ENCODE assay signal across 8 mouse cellular contexts in genomic region chr5:33657251-33657786, GRCm38 (mm10). TPM values are rescaled to one million over a fixed set of nuclear protein-coding genes. Genes with fewer than 3 reads are reported as not detected.
DNase-seq lines count a peak whose midpoint lies in the region; ATAC-seq and TF ChIP-seq lines count a peak whose summit lies in the region.

No protein-coding gene starts in this region.

- in situ Hi-C loops in CH12.LX (cut with MboI; ENCODE audit: low pct_ligation_motif_present, low pct_unique_long_range_greater_than_20kb, low sequenced_read_pairs), result no loop called here

- TF ChIP-seq POLR2A in heart, adult 2 months (IDR thresholded peaks at IDR 0.05; ENCODE audit: insufficient read depth, low read depth, low read length), result no peak
- TF ChIP-seq POLR2A in CH12.LX (IDR thresholded peaks at IDR 0.05; ENCODE audit: low read depth, low read length), result no peak
- TF ChIP-seq POLR2A in embryonic fibroblast, embryonic 13.5 days (IDR thresholded peaks at IDR 0.05; ENCODE audit: low read depth, low read length), result no peak

- H3K27me3 ChIP-seq in heart, adult 2 months (ENCODE audit: control insufficient read depth, insufficient read depth, low read length), result no peaks in the 10 kb centered on the region
- no peaks in the 10 kb centered on the region for H3K27me3 ChIP-seq in CH12.LX (replicated peaks)
- H3K27me3 ChIP-seq in limb, embryonic 13.5 days, result no peaks in the 10 kb centered on the region
- no peaks in the 10 kb centered on the region for H3K27me3 ChIP-seq in neural tube, embryonic 13.5 days

- intact Hi-C loops in heart, adult 2 months (cut with DNase I), result loop anchor here (5.0 to 10.0 kb wide), 4 partner anchors 125 to 707 kb away; partner anchors contain the start of genes Fam193a, Letm1, Mxd4 and Nelfa

- TF ChIP-seq RAD21 in CH12.LX (IDR thresholded peaks at IDR 0.05; ENCODE audit: low read depth, low read length), result no peak

- no peak for TF ChIP-seq EP300 in heart, adult 2 months (IDR thresholded peaks at IDR 0.05; ENCODE audit: insufficient read depth, low read depth, low read length)
- no peak for TF ChIP-seq EP300 in CH12.LX (IDR thresholded peaks at IDR 0.05; ENCODE audit: low read length)

- TF ChIP-seq CTCF in heart, adult 2 months (IDR thresholded peaks at IDR 0.05), result no peak
- no peak for TF ChIP-seq CTCF in CH12.LX (conservative IDR thresholded peaks at IDR 0.05 in 1 of 2, IDR thresholded peaks at IDR 0.05 in 1 of 2; ENCODE audit: low read depth in 2 of 2, low read length in 2 of 2)
- no peak for TF ChIP-seq CTCF in embryonic fibroblast, embryonic 13.5 days (IDR thresholded peaks at IDR 0.05; ENCODE audit: borderline replicate concordance, insufficient read depth, low read length)

- H3K79me2 ChIP-seq in heart, adult 2 months (replicated peaks; ENCODE audit: control insufficient read depth, insufficient read depth, low read length), result no peaks in the 10 kb centered on the region
- peaks cover 45% of the 10 kb centered on the region for H3K79me2 ChIP-seq in CH12.LX (replicated peaks; ENCODE audit: control insufficient read depth, extremely low read depth, insufficient read depth, poor library complexity, severe bottlenecking)

- peaks cover 8% of the 10 kb centered on the region for H3K4me1 ChIP-seq in heart, adult 2 months (ENCODE audit: control insufficient read depth, insufficient read depth, low read length)
- H3K4me1 ChIP-seq in CH12.LX (ENCODE audit: control insufficient read depth in 1 of 2, insufficient read depth in 2 of 2), result peaks cover 19 to 64% of the 10 kb centered on the region in 2 experiments
- no peaks in the 10 kb centered on the region; the same call in 1 of the 2 replicates for H3K4me1 ChIP-seq in embryonic fibroblast, embryonic 13.5 days (ENCODE audit: control insufficient read depth, insufficient read depth, low read length)
- H3K4me1 ChIP-seq in limb, embryonic 13.5 days, result peaks cover 42% of the 10 kb centered on the region
- peaks cover 38% of the 10 kb centered on the region for H3K4me1 ChIP-seq in neural tube, embryonic 13.5 days (replicated peaks)

- no peaks in the 10 kb centered on the region for H3K9me3 ChIP-seq in CH12.LX (replicated peaks; ENCODE audit: low read length)
- H3K9me3 ChIP-seq in limb, embryonic 13.5 days, result no peaks in the 10 kb centered on the region
- H3K9me3 ChIP-seq in neural tube, embryonic 13.5 days, result no peaks in the 10 kb centered on the region

- dilution Hi-C loops in CH12.LX (cut with MboI; ENCODE audit: extremely low pct_ligation_motif_present, extremely low pct_unique_long_range_greater_than_20kb, low sequenced_read_pairs), result no loop called here

- H3K9ac ChIP-seq in heart, adult 2 months (ENCODE audit: low read depth, low read length), result peak overlapping the region; percentile 81
- peak overlapping the region; percentile 73 for H3K9ac ChIP-seq in CH12.LX (ENCODE audit: insufficient read depth, low read depth)
- H3K9ac ChIP-seq in limb, embryonic 13.5 days, result peak overlapping the region; percentile 82
- H3K9ac ChIP-seq in neural tube, embryonic 13.5 days, result peak overlapping the region; percentile 84

- H3K27ac ChIP-seq in heart, adult 2 months, result peak overlapping the region; percentile 100
- H3K27ac ChIP-seq in CH12.LX (ENCODE audit: insufficient read depth, low read depth), result peak overlapping the region; percentile 69
- peak overlapping the region; percentile 2 for H3K27ac ChIP-seq in embryonic fibroblast, embryonic 13.5 days (ENCODE audit: insufficient read depth, low read length)
- H3K27ac ChIP-seq in limb, embryonic 13.5 days, result peak overlapping the region; percentile 74
- peak overlapping the region; percentile 95 for H3K27ac ChIP-seq in neural tube, embryonic 13.5 days (replicated peaks)

- under 1% methylated on average over 32 of the region's 32 CpGs for WGBS in heart, adult 2 months
- whole genome bisulfite sequencing in limb, embryonic 13.5 days, result under 1% methylated on average over 32 of the region's 32 CpGs
- WGBS in neural tube, embryonic 13.5 days, result under 1% methylated on average over 32 of the region's 32 CpGs

- H3K4me2 ChIP-seq in CH12.LX (ENCODE audit: insufficient read depth, low read depth, poor library complexity, severe bottlenecking), result peak overlapping the region; percentile 84
- H3K4me2 ChIP-seq in limb, embryonic 13.5 days (replicated peaks), result peak overlapping the region; percentile 95
- H3K4me2 ChIP-seq in neural tube, embryonic 13.5 days, result peak overlapping the region; percentile 95

- H3K4me3 ChIP-seq in heart, adult 2 months, result peak overlapping the region; percentile 71
- H3K4me3 ChIP-seq in CH12.LX (replicated peaks in 1 of 3; ENCODE audit: low read depth in 2 of 3, low read length in 2 of 3, poor library complexity in 1 of 3), result peak overlapping the region; percentile 65 to 95 (median 92)
- H3K4me3 ChIP-seq in embryonic fibroblast, embryonic 13.5 days (ENCODE audit: insufficient read depth, low read length), result peak overlapping the region; percentile 73
- peak overlapping the region; percentile 79 for H3K4me3 ChIP-seq in limb, embryonic 13.5 days
- H3K4me3 ChIP-seq in neural tube, embryonic 13.5 days, result peak overlapping the region; percentile 68

- DNase-seq in heart, adult 2 months, result no peak
- no peak for DNase-seq in heart, adult 18-20 months
- peak; percentile 51 for DNase-seq in CH12.LX (ENCODE audit: extremely low read depth)
- no peak for DNase-seq in embryo, embryonic 10.5 days (ENCODE audit: low spot score)
- no peak for DNase-seq in layer of hippocampus, postnatal 36 days

- peak; percentile 17 for ATAC-seq in limb, embryonic 13.5 days (ENCODE audit: low FRiP score, low read depth)
- peak; percentile 32 for ATAC-seq in neural tube, embryonic 13.5 days (ENCODE audit: low read depth)

- no peaks in the 10 kb centered on the region for H3K36me3 ChIP-seq in heart, adult 2 months (ENCODE audit: control insufficient read depth, insufficient read depth, low read length)
- H3K36me3 ChIP-seq in CH12.LX (replicated peaks in 1 of 2; ENCODE audit: control insufficient read depth in 1 of 2, insufficient read depth in 1 of 2, low read length in 1 of 2), result peaks cover 34 to 51% of the 10 kb centered on the region in 2 experiments
- H3K36me3 ChIP-seq in limb, embryonic 13.5 days, result peaks cover 43% of the 10 kb centered on the region
- peaks cover 32% of the 10 kb centered on the region for H3K36me3 ChIP-seq in neural tube, embryonic 13.5 days

RNA-seq across cellular contexts. Expression of gene Tacc3, which starts 0.6 kb away (rescaled TPM):
- 1 to 10 TPM; 1.4 to 3.1 TPM for total RNA-seq in heart, adult 2 months (2021)
- 1.8 and 2.6 TPM in 2 replicates for polyA plus RNA-seq in heart, adult 2 months (2012; rRNA removed)
- 1 to 10 TPM; 1.5 to 2.5 TPM for total RNA-seq in heart, adult 18-20 months (2021)
- total RNA-seq in CH12.LX (2012; rRNA removed) (89.4 and 110 TPM in 2 replicates), CH12.LX (2014; rRNA removed) (186 and 202 TPM in 2 replicates)
- 160 and 175 TPM in 2 replicates for polyA plus RNA-seq in CH12.LX (2012; ENCODE audit: insufficient read length, low read depth)
- polyA plus RNA-seq in embryonic fibroblast, embryonic 13.5 days (2011; ENCODE audit: insufficient read length, low read depth, missing spikeins), result 62.0 and 75.1 TPM in 2 replicates
- 196 and 197 TPM in 2 replicates for polyA plus RNA-seq in limb, embryonic 13.5 days (2015; fragmentation: Nextera tagmentation; extraction: Ambion mirVana)
- 40.7 and 46.3 TPM in 2 replicates for polyA plus RNA-seq in neural tube, embryonic 13.5 days (2015; fragmentation: Nextera tagmentation; extraction: Ambion mirVana)
- 1 to 10 TPM; 3.8 to 5.2 TPM for total RNA-seq in layer of hippocampus, postnatal 36 days (2021)

RNA-seq across cellular contexts. Expression of gene Tmem129, which starts 0.9 kb away (rescaled TPM):
- 10 to 100 TPM; 19.3 to 21.8 TPM for total RNA-seq in heart, adult 2 months (2021)
- polyA plus RNA-seq in heart, adult 2 months (2012; rRNA removed), result 40.1 and 49.0 TPM in 2 replicates
- 10 to 100 TPM; 19.5 to 19.6 TPM for total RNA-seq in heart, adult 18-20 months (2021)
- total RNA-seq in CH12.LX (2012; rRNA removed), result 14.8 and 15.2 TPM in 2 replicates
- total RNA-seq in CH12.LX (2014; rRNA removed), result 10.8 and 11.2 TPM in 2 replicates
- 8.4 and 12.7 TPM in 2 replicates for polyA plus RNA-seq in CH12.LX (2012; ENCODE audit: insufficient read length, low read depth)
- polyA plus RNA-seq in embryonic fibroblast, embryonic 13.5 days (2011; ENCODE audit: insufficient read length, low read depth, missing spikeins), result 22.8 and 28.1 TPM in 2 replicates
- polyA plus RNA-seq in limb, embryonic 13.5 days (2015; fragmentation: Nextera tagmentation; extraction: Ambion mirVana), result 45.2 and 46.0 TPM in 2 replicates
- 24.7 and 27.6 TPM in 2 replicates for polyA plus RNA-seq in neural tube, embryonic 13.5 days (2015; fragmentation: Nextera tagmentation; extraction: Ambion mirVana)
- total RNA-seq in layer of hippocampus, postnatal 36 days (2021), result 10 to 100 TPM; 23.0 to 25.6 TPM

RNA-seq across cellular contexts. Expression of gene Slbp, which starts 4.9 kb away (rescaled TPM):
- 10 to 100 TPM; 10.6 to 12.7 TPM for total RNA-seq in heart, adult 2 months (2021)
- 7.7 and 13.8 TPM in 2 replicates for polyA plus RNA-seq in heart, adult 2 months (2012; rRNA removed)
- 10 to 100 TPM; 13.5 to 14.7 TPM for total RNA-seq in heart, adult 18-20 months (2021)
- total RNA-seq in CH12.LX (2012; rRNA removed) (85.4 and 111 TPM in 2 replicates), CH12.LX (2014; rRNA removed) (263 and 284 TPM in 2 replicates)
- polyA plus RNA-seq in CH12.LX (2012; ENCODE audit: insufficient read length, low read depth), result 117 and 148 TPM in 2 replicates
- 60.2 and 67.7 TPM in 2 replicates for polyA plus RNA-seq in embryonic fibroblast, embryonic 13.5 days (2011; ENCODE audit: insufficient read length, low read depth, missing spikeins)
- 252 and 254 TPM in 2 replicates for polyA plus RNA-seq in limb, embryonic 13.5 days (2015; fragmentation: Nextera tagmentation; extraction: Ambion mirVana)
- 113 and 132 TPM in 2 replicates for polyA plus RNA-seq in neural tube, embryonic 13.5 days (2015; fragmentation: Nextera tagmentation; extraction: Ambion mirVana)
- 10 to 100 TPM; 21.0 to 21.1 TPM for total RNA-seq in layer of hippocampus, postnatal 36 days (2021)

RNA-seq across cellular contexts. Expression of gene Gm9903, which starts 27.6 kb away (rescaled TPM):
- total RNA-seq in heart, adult 2 months (2021), result 1 to 10 TPM; 1.0 to 1.1 TPM
- 2.1 and 2.5 TPM in 2 replicates for polyA plus RNA-seq in heart, adult 2 months (2012; rRNA removed)
- 1 to 10 TPM in 1 of 2 experiments, under 1 TPM in 1; 0.87 to 1.2 TPM for total RNA-seq in heart, adult 18-20 months (2021)
- total RNA-seq in CH12.LX (2012; rRNA removed) (0.08 and 0.21 TPM in 2 replicates), CH12.LX (2014; rRNA removed) (0.16 and 0.22 TPM in 2 replicates)
- polyA plus RNA-seq in CH12.LX (2012; ENCODE audit: insufficient read length, low read depth), result 0.26 TPM in 1 of 2 replicates, not detected in the other
- 1.3 and 1.4 TPM in 2 replicates for polyA plus RNA-seq in embryonic fibroblast, embryonic 13.5 days (2011; ENCODE audit: insufficient read length, low read depth, missing spikeins)
- 0.56 and 0.66 TPM in 2 replicates for polyA plus RNA-seq in limb, embryonic 13.5 days (2015; fragmentation: Nextera tagmentation; extraction: Ambion mirVana)
- 0.71 and 0.95 TPM in 2 replicates for polyA plus RNA-seq in neural tube, embryonic 13.5 days (2015; fragmentation: Nextera tagmentation; extraction: Ambion mirVana)
- total RNA-seq in layer of hippocampus, postnatal 36 days (2021), result 1 to 10 TPM in 1 of 2 experiments, under 1 TPM in 1; 0.70 to 1.3 TPM

RNA-seq across cellular contexts. Expression of gene Fam53a, which starts 27.9 kb away (rescaled TPM):
- total RNA-seq in heart, adult 2 months (2021), result 10 to 100 TPM; 26.1 to 26.9 TPM
- polyA plus RNA-seq in heart, adult 2 months (2012; rRNA removed), result 19.7 and 22.8 TPM in 2 replicates
- total RNA-seq in heart, adult 18-20 months (2021), result 10 to 100 TPM; 21.6 to 28.7 TPM
- 27.9 and 29.2 TPM in 2 replicates for total RNA-seq in CH12.LX (2012; rRNA removed)
- 25.1 and 26.6 TPM in 2 replicates for total RNA-seq in CH12.LX (2014; rRNA removed)
- 32.9 and 33.4 TPM in 2 replicates for polyA plus RNA-seq in CH12.LX (2012; ENCODE audit: insufficient read length, low read depth)
- polyA plus RNA-seq in embryonic fibroblast, embryonic 13.5 days (2011; ENCODE audit: insufficient read length, low read depth, missing spikeins), result 24.3 and 26.9 TPM in 2 replicates
- 69.6 and 80.0 TPM in 2 replicates for polyA plus RNA-seq in limb, embryonic 13.5 days (2015; fragmentation: Nextera tagmentation; extraction: Ambion mirVana)
- polyA plus RNA-seq in neural tube, embryonic 13.5 days (2015; fragmentation: Nextera tagmentation; extraction: Ambion mirVana), result 28.8 and 31.4 TPM in 2 replicates
- total RNA-seq in layer of hippocampus, postnatal 36 days (2021), result 10 to 100 TPM; 28.6 to 32.0 TPM

Comparison
In these comparisons a context has a peak if more than half of its experiments do, and no peak if none do; other contexts are left out.
1. H3K27ac ChIP-seq: peak in every context shown above with its lines; median percentile 100 in heart, adult 2 months; 95 in neural tube, embryonic 13.5 days; 74 in limb, embryonic 13.5 days; 69 in CH12.LX; 2 in embryonic fibroblast, embryonic 13.5 days.
2. RNA of gene Tacc3, which starts 0.6 kb away (polyA plus RNA-seq): 196 to 197 TPM in limb, embryonic 13.5 days, 160 to 175 TPM in CH12.LX, 62.0 to 75.1 TPM in embryonic fibroblast, embryonic 13.5 days and 40.7 to 46.3 TPM in neural tube, embryonic 13.5 days; 1.8 to 2.6 TPM in heart, adult 2 months; every median in the first group is over 10 times any median in the second.
3. Peak in every context shown above with its lines, with median percentiles within 50 percentile points of each other: H3K4me3 ChIP-seq, H3K9ac ChIP-seq and H3K4me2 ChIP-seq.